Mouse (Mus musculus): Measurements from ENCODE around the gene Dnmt3a.
A peak's percentile ranks its signal among the peaks of the same experiment; 100 is the strongest.
"Not testable (repeated sequence)": the region's sequence is repeated elsewhere in the genome, so short reads cannot be mapped to it uniquely, and the experiment has no call there.

Gene Dnmt3a

GRCm38 (mm10) chr12:3926127-3926526, 120.3 kb downstream of the Dnmt3a start:
- DNase-seq: peak; percentile 52 to 67

GRCm38 (mm10) chr12:3928841-3929240, 123.0 kb downstream of the Dnmt3a start:
- DNase-seq: no peak

GRCm38 (mm10) chr12:3930090-3930865, 124.5 kb downstream of the Dnmt3a start:
- not testable (repeated sequence) for DNase-seq

GRCm38 (mm10) chr12:3942026-3942425, 136.2 kb downstream of the Dnmt3a start:
- no peak for DNase-seq

GRCm38 (mm10) chr12:3944454-3945073, 138.8 kb downstream of the Dnmt3a start:
- DNase-seq: no peak

GRCm38 (mm10) chr12:3947503-3947902, 141.7 kb downstream of the Dnmt3a start:
- no peak for DNase-seq

GRCm38 (mm10) chr12:3954651-3955050, 148.8 kb downstream of the Dnmt3a start, which contains the start of gene Pomc:
Pomc (plus strand) TSS chr12:3954951.
- DNase-seq: no peak

GRCm38 (mm10) chr12:3955371-3955770, 149.6 kb downstream of the Dnmt3a start:
- no peak for DNase-seq

- no peak for DNase-seq
Observed at GRCm38 (mm10) chr12:3956351-3956750, 150.5 kb downstream of the Dnmt3a start.

- DNase-seq: peak; percentile 81 to 86
Observed at GRCm38 (mm10) chr12:3959791-3960543, 154.2 kb downstream of the Dnmt3a start.

- no peak for DNase-seq
Observed at GRCm38 (mm10) chr12:3960553-3960952, 154.7 kb downstream of the Dnmt3a start.

All from thymus, postnatal 36 days (tissue).